ENCODE assay signal across 8 mouse cellular contexts in the genomic region with DNA sequence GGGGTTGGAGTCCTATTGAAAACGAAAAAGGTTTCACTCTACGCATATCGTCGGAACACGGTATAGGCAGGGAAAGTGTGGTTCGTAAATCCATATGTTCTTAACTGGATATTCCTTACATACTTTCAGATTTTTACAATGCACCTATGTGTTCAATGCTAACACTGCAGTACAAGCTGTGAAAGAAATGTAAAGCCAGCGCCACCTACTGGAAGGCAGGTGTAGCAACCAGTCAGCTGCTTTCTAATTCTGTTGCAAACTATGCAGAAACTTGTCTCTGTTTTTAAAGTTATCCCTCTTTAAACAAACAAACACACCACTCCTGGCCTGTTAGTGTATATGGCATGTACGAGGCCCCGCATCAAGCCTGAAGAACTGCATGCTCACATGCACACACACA. TPM values are rescaled to one million over a fixed set of nuclear protein-coding genes. Genes with fewer than 3 reads are reported as not detected.
DNase-seq lines count a peak whose midpoint lies in the region; ATAC-seq and TF ChIP-seq lines count a peak whose summit lies in the region.

No protein-coding gene starts in this region.

- 28% methylated on average over 9 of the region's 9 CpGs for WGBS in forebrain, embryonic 13.5 days
- 20% methylated on average over 9 of the region's 9 CpGs for WGBS in kidney, adult 2 months
- WGBS in limb, embryonic 10.5 days: 25% methylated on average over 9 of the region's 9 CpGs
- 34% methylated on average over 9 of the region's 9 CpGs for WGBS in neural tube, embryonic 13.5 days

- no peaks in the 10 kb centered on the region for H3K27me3 ChIP-seq in forebrain, embryonic 13.5 days
- no peaks in the 10 kb centered on the region for H3K27me3 ChIP-seq in kidney, adult 2 months (replicated peaks; ENCODE audit: control insufficient read depth, insufficient read depth, low read length)
- H3K27me3 ChIP-seq in limb, embryonic 10.5 days (ENCODE audit: low read depth, poor library complexity, severe bottlenecking): no peaks in the 10 kb centered on the region
- no peaks in the 10 kb centered on the region for H3K27me3 ChIP-seq in neural tube, embryonic 13.5 days

- TF ChIP-seq POLR2A in kidney, adult 2 months (IDR thresholded peaks at IDR 0.05; ENCODE audit: low read depth, low read length): no peak

- no peaks in the 10 kb centered on the region for H3K9me3 ChIP-seq in forebrain, embryonic 13.5 days (replicated peaks)
- H3K9me3 ChIP-seq in limb, embryonic 10.5 days (replicated peaks): no peaks in the 10 kb centered on the region
- H3K9me3 ChIP-seq in neural tube, embryonic 13.5 days: no peaks in the 10 kb centered on the region

- H3K9ac ChIP-seq in forebrain, embryonic 13.5 days: no peak overlapping the region
- no peak overlapping the region for H3K9ac ChIP-seq in neural tube, embryonic 13.5 days

- peak; percentile 68 for DNase-seq in urinary bladder, postnatal 25 days (ENCODE audit: low spot score)
- DNase-seq in urinary bladder, postnatal 4 days (ENCODE audit: low spot score in 2 of 2): no peak
- DNase-seq in adrenal gland, postnatal 36 days: peak; percentile 66 to 75
- DNase-seq in kidney, adult 2 months: peak; percentile 74
- DNase-seq in limb, embryonic 10.5 days (ENCODE audit: low spot score): peak; percentile 85
- DNase-seq in ovary, postnatal 14 days (ENCODE audit: low spot score): no peak

- no peak overlapping the region for H3K4me2 ChIP-seq in forebrain, embryonic 13.5 days
- H3K4me2 ChIP-seq in neural tube, embryonic 13.5 days: no peak overlapping the region

- H3K27ac ChIP-seq in forebrain, embryonic 13.5 days: no peak overlapping the region
- H3K27ac ChIP-seq in kidney, adult 2 months (ENCODE audit: insufficient read depth, low read depth, low read length): no peak overlapping the region
- H3K27ac ChIP-seq in limb, embryonic 10.5 days: peak overlapping the region; percentile 59
- no peak overlapping the region for H3K27ac ChIP-seq in neural tube, embryonic 13.5 days (replicated peaks)

- 0 out of 2 replicates have a peak, but pooled peaks have one; percentile 41 for ATAC-seq in forebrain, embryonic 13.5 days
- peak; percentile 36; the same call in 1 of the 2 replicates for ATAC-seq in neural tube, embryonic 13.5 days (ENCODE audit: low read depth)

- no peak overlapping the region for H3K4me3 ChIP-seq in forebrain, embryonic 13.5 days
- H3K4me3 ChIP-seq in kidney, adult 2 months (ENCODE audit: insufficient read depth, low read depth, low read length): no peak overlapping the region
- H3K4me3 ChIP-seq in limb, embryonic 10.5 days: no peak overlapping the region
- no peak overlapping the region for H3K4me3 ChIP-seq in neural tube, embryonic 13.5 days

- peak; percentile 81 for TF ChIP-seq CTCF in kidney, adult 2 months (conservative IDR thresholded peaks at IDR 0.05; ENCODE audit: insufficient read depth, insufficient read length, low read depth, low read length)

- no peaks in the 10 kb centered on the region for H3K36me3 ChIP-seq in forebrain, embryonic 13.5 days (ENCODE audit: poor library complexity, severe bottlenecking)
- no peaks in the 10 kb centered on the region for H3K36me3 ChIP-seq in kidney, adult 2 months (ENCODE audit: control insufficient read depth, insufficient read depth, low read length)
- peaks cover 7% of the 10 kb centered on the region for H3K36me3 ChIP-seq in limb, embryonic 10.5 days
- H3K36me3 ChIP-seq in neural tube, embryonic 13.5 days: no peaks in the 10 kb centered on the region

- H3K4me1 ChIP-seq in forebrain, embryonic 13.5 days: no peaks in the 10 kb centered on the region
- H3K4me1 ChIP-seq in kidney, adult 2 months (ENCODE audit: control insufficient read depth, insufficient read depth, low read length): no peaks in the 10 kb centered on the region
- peaks cover 39% of the 10 kb centered on the region for H3K4me1 ChIP-seq in limb, embryonic 10.5 days
- no peaks in the 10 kb centered on the region for H3K4me1 ChIP-seq in neural tube, embryonic 13.5 days (replicated peaks)

RNA-seq across cellular contexts. Expression of a gene that starts 34.5 kb away (rescaled TPM):
- total RNA-seq in adrenal gland, postnatal 36 days (2021): 10 to 100 TPM; 47.1 to 68.1 TPM
- polyA plus RNA-seq in forebrain, embryonic 13.5 days (2015; fragmentation: Nextera tagmentation; extraction: Ambion mirVana): 3.1 and 3.5 TPM in 2 replicates
- polyA plus RNA-seq in kidney, adult 2 months (2012; rRNA removed): 7.8 and 9.4 TPM in 2 replicates
- polyA plus RNA-seq in limb, embryonic 10.5 days (2016; fragmentation: Nextera tagmentation; extraction: Ambion mirVana): 5.4 and 7.2 TPM in 2 replicates
- polyA plus RNA-seq in neural tube, embryonic 13.5 days (2015; fragmentation: Nextera tagmentation; extraction: Ambion mirVana): 1.0 and 1.8 TPM in 2 replicates

Comparison
In these comparisons a context has a peak if more than half of its experiments do, and no peak if none do; other contexts are left out.
1. DNase-seq: peak in urinary bladder, postnatal 25 days (single experiment), adrenal gland, postnatal 36 days (2 of 2), kidney, adult 2 months (single experiment) and limb, embryonic 10.5 days (single experiment); none in urinary bladder, postnatal 4 days (0 of 2) and ovary, postnatal 14 days (single experiment).